Mouse (Mus musculus) heart, embryonic 14.5 days (tissue): ENCODE data around the gene Fnbp1l. TPM values are rescaled to one million over a fixed set of nuclear protein-coding genes. Genes with fewer than 3 reads are reported as not detected.

ENCODE experiments used
- ATAC-seq: fragments of 200-750 bp; cut with Nextera tagmentation; 2 replicates; pipeline ENCODE4 v1.8.0; 2017; ENCODE audit warnings: low read depth, moderate TSS enrichment; ENCODE audit not compliant: insufficient number of reproducible peaks, insufficient read depth, low FRiP score
- H3K27ac ChIP-seq, 2 experiments: fragments of 200-500 bp in 1 of 2; fragments of 300-500 bp in 1 of 2; sonication (generic) in 1 of 2; replicated peaks in 1 of 2; 2 replicates each; pipeline ENCODE4 v1.5.1; 2012 to 2014; ENCODE audit warnings: low read depth in 2 of 2, low read length in 2 of 2, control low read depth in 1 of 2, mild to moderate bottlenecking in 1 of 2, mixed read lengths in 1 of 2; ENCODE audit not compliant: control insufficient read depth in 1 of 2, insufficient read depth in 1 of 2
- H3K27me3 ChIP-seq: fragments of 300-500 bp; sonication (generic); 2 replicates; pipeline ENCODE4 v1.6.1; 2014; ENCODE audit warnings: mild to moderate bottlenecking, low read length, control low read depth; ENCODE audit not compliant: control insufficient read depth, insufficient read depth
- H3K36me3 ChIP-seq: fragments of 300-500 bp; sonication (generic); 2 replicates; pipeline ENCODE4 v1.6.1; 2014; ENCODE audit warnings: mild to moderate bottlenecking, control low read depth, low read length, mixed read lengths; ENCODE audit not compliant: control insufficient read depth, insufficient read depth
- H3K4me1 ChIP-seq, 2 experiments: fragments of 200-500 bp in 1 of 2; fragments of 300-500 bp in 1 of 2; sonication (generic) in 1 of 2; 2 replicates each; pipeline ENCODE4 v1.6.1; 2012 to 2014; ENCODE audit warnings: low read length in 2 of 2, control low read depth in 1 of 2, mixed read lengths in 1 of 2; ENCODE audit not compliant: control insufficient read depth in 2 of 2, insufficient read depth in 2 of 2
- H3K4me2 ChIP-seq: fragments of 300-500 bp; sonication (generic); 2 replicates; pipeline ENCODE4 v1.6.1; 2014; ENCODE audit warnings: mild to moderate bottlenecking, low read length
- H3K4me3 ChIP-seq, 2 experiments: fragments of 200-500 bp in 1 of 2; fragments of 300-500 bp in 1 of 2; sonication (generic) in 1 of 2; 2 replicates each; pipeline ENCODE4 v1.5.1; 2012 to 2014; ENCODE audit warnings: low read length in 2 of 2, mild to moderate bottlenecking in 2 of 2, control low read depth in 1 of 2, low read depth in 1 of 2, moderate library complexity in 1 of 2; ENCODE audit not compliant: control insufficient read depth in 1 of 2, insufficient read depth in 1 of 2
- H3K9ac ChIP-seq: fragments of 300-500 bp; sonication (generic); 2 replicates; pipeline ENCODE4 v1.6.1; 2014; ENCODE audit warnings: mild to moderate bottlenecking, low read length
- H3K9me3 ChIP-seq: fragments of 300-500 bp; sonication (generic); 2 replicates; pipeline ENCODE4 v1.6.1; 2016; ENCODE audit warnings: low read length, control low read depth; ENCODE audit not compliant: control insufficient read depth
- whole genome bisulfite sequencing: fragments of 180-500 bp; shearing (Covaris S2); extraction: QIAGEN DNeasy Blood & Tissue Kit; methylation state at CpG from one replicate; pipeline ENCODE4 v1.1.7; 2014; 5-methylcytosine and 5-hydroxymethylcytosine counted together
- polyA plus RNA-seq: library from polyadenylated mRNA; unstranded; fragments of >200 nt; fragmentation: Nextera tagmentation; extraction: Ambion mirVana; gene quantifications from 2 replicates; pipeline ENCODE4 v1.2.1, GENCODE M21; 2014

Fnbp1l gene
- polyA plus RNA-seq, 1 experiment from 2014 or later, result 29.5 TPM

GRCm38 (mm10) chr3:122506343-122506916 lies 113.1 kb downstream of the Fnbp1l start:
- H3K27ac ChIP-seq, result no peak overlapping the region

GRCm38 (mm10) chr3:122500929-122501328 lies 118.6 kb downstream of the Fnbp1l start:
- no peak for ATAC-seq
- Histone ChIP-seq H3K36me3 (no peaks in the 10 kb centered on the region), H3K27me3 (peaks cover 3% of the 10 kb centered on the region; the same call in 1 of the 2 replicates), H3K4me1 (no peaks in the 10 kb centered on the region), H3K9me3 (no peaks in the 10 kb centered on the region), H3K27ac (no peak overlapping the region), H3K4me3 (no peak overlapping the region), H3K9ac (no peak overlapping the region), H3K4me2 (no peak overlapping the region)
- 73% methylated on average over 9 of the region's 9 CpGs for WGBS

More at GRCm38 (mm10) chr3:122506343-122506916, 113.1 kb downstream of the Fnbp1l start:
- Histone ChIP-seq H3K27me3 (no peaks in the 10 kb centered on the region), H3K36me3 (no peaks in the 10 kb centered on the region), H3K4me2 (no peak overlapping the region), H3K4me3 (no peak overlapping the region), H3K9ac (no peak overlapping the region), H3K4me1 (peaks cover 13 to 15% of the 10 kb centered on the region in 2 experiments), H3K9me3 (no peaks in the 10 kb centered on the region)
- 65% methylated on average over 10 of the region's 10 CpGs for WGBS
- ATAC-seq, result no peak

DNA sequence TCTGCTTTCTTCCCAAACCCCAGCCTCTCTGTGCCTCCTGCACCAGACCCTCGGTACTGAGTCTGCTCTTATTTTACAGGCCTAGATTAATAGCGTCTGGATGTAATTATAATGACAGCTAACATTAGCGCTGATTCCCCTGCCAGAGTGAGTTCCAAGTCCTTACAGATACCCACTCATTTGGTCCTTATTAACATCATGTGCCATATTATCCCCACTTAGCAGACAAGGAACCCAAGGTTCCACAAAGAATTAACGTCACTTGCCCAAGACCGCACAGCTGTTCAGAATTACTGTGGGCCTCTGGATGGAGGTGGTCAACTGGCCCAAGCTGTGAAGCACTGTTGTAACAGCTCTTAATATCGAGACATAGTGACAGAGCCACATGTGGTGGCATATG lies 119.9 kb downstream of the Fnbp1l start:
- H3K27me3 ChIP-seq, result peaks cover 3% of the 10 kb centered on the region; the same call in 1 of the 2 replicates
- no peaks in the 10 kb centered on the region for H3K9me3 ChIP-seq
- H3K9ac ChIP-seq, result no peak overlapping the region
- H3K4me3 ChIP-seq, result no peak overlapping the region
- H3K4me1 ChIP-seq, result no peaks in the 10 kb centered on the region
- H3K27ac ChIP-seq, result no peak overlapping the region
- WGBS, result 85% methylated on average over 6 of the region's 6 CpGs
- no peaks in the 10 kb centered on the region for H3K36me3 ChIP-seq
- H3K4me2 ChIP-seq, result no peak overlapping the region
- ATAC-seq, result no peak

- H3K27me3 ChIP-seq, result peaks cover 3% of the 10 kb centered on the region; the same call in 1 of the 2 replicates
- H3K4me3 ChIP-seq, result no peak overlapping the region
- no peak overlapping the region for H3K9ac ChIP-seq
- no peaks in the 10 kb centered on the region for H3K36me3 ChIP-seq
- H3K4me1 ChIP-seq, result no peaks in the 10 kb centered on the region
- H3K27ac ChIP-seq, result no peak overlapping the region
- no peaks in the 10 kb centered on the region for H3K9me3 ChIP-seq
- no peak for ATAC-seq
- no peak overlapping the region for H3K4me2 ChIP-seq
- 81% methylated on average over 7 of the region's 7 CpGs for WGBS
These were observed 121.0 kb downstream of the Fnbp1l start for GRCm38 (mm10) chr3:122498528-122498927.

- WGBS, result 73% methylated on average over 6 of the region's 6 CpGs
These were observed 121.6 kb downstream of the Fnbp1l start for GRCm38 (mm10) chr3:122497871-122498270.

GRCm38 (mm10) chr3:122494764-122495163 lies 124.8 kb downstream of the Fnbp1l start:
- H3K4me2 ChIP-seq, result no peak overlapping the region
- no peaks in the 10 kb centered on the region for H3K36me3 ChIP-seq
- ATAC-seq, result no peak
- H3K27me3 ChIP-seq, result peaks cover 5% of the 10 kb centered on the region; the same call in 1 of the 2 replicates
- WGBS, result 73% methylated on average over 6 of the region's 6 CpGs
- H3K4me3 ChIP-seq, result no peak overlapping the region
- H3K9ac ChIP-seq, result no peak overlapping the region
- no peaks in the 10 kb centered on the region for H3K9me3 ChIP-seq
- no peaks in the 10 kb centered on the region; a peak in 1 of 4 replicates for H3K4me1 ChIP-seq
- H3K27ac ChIP-seq, result no peak overlapping the region

More at GRCm38 (mm10) chr3:122497871-122498270, 121.6 kb downstream of the Fnbp1l start:
- no peak overlapping the region for H3K4me3 ChIP-seq
- H3K4me2 ChIP-seq, result no peak overlapping the region
- H3K4me1 ChIP-seq, result no peaks in the 10 kb centered on the region; a peak in 1 of 4 replicates
- no peak overlapping the region for H3K27ac ChIP-seq
- peaks cover 3% of the 10 kb centered on the region; the same call in 1 of the 2 replicates for H3K27me3 ChIP-seq
- no peaks in the 10 kb centered on the region for H3K36me3 ChIP-seq
- no peaks in the 10 kb centered on the region for H3K9me3 ChIP-seq
- no peak overlapping the region for H3K9ac ChIP-seq
- no peak for ATAC-seq

GRCm38 (mm10) chr3:122492872-122493615 lies 126.5 kb downstream of the Fnbp1l start:
- no peak for ATAC-seq
- Histone ChIP-seq H3K36me3 (no peaks in the 10 kb centered on the region), H3K9me3 (no peaks in the 10 kb centered on the region), H3K27ac (no peak overlapping the region), H3K4me3 (no peak overlapping the region), H3K27me3 (peaks cover 9% of the 10 kb centered on the region; the same call in 1 of the 2 replicates), H3K9ac (no peak overlapping the region), H3K4me1 (no peaks in the 10 kb centered on the region; a peak in 1 of 4 replicates), H3K4me2 (no peak overlapping the region)
- WGBS, result 72% methylated on average over 21 of the region's 21 CpGs
